Mouse (Mus musculus) bone marrow, adult 2 months (tissue): Measurements from ENCODE around the gene Anks1b. TPM values are rescaled to one million over a fixed set of nuclear protein-coding genes. Genes with fewer than 3 reads are reported as not detected.

Source experiments
- H3K27ac ChIP-seq: fragments of 200-500 bp; 2 replicates; pipeline ENCODE4 v1.5.1; 2012; ENCODE audit warnings: low read depth, mild to moderate bottlenecking, control low read depth, inconsistent platforms, low read length; ENCODE audit not compliant: control insufficient read depth, poor library complexity, insufficient read depth
- H3K4me1 ChIP-seq: fragments of 200-500 bp; 2 replicates; pipeline ENCODE4 v1.6.1; 2011; ENCODE audit warnings: low read length; ENCODE audit not compliant: control insufficient read depth, insufficient read depth
- H3K4me3 ChIP-seq: fragments of 200-500 bp; replicated peaks from 2 replicates; pipeline ENCODE3; 2011; ENCODE audit warnings: mild to moderate bottlenecking, low read depth, low read length, control low read depth; ENCODE audit not compliant: control insufficient read depth
- CTCF ChIP-seq: fragments of 200-500 bp; IDR thresholded peaks from 2 replicates; pipeline ENCODE4 v1.5.1; 2011; ENCODE audit warnings: low read length, control low read depth; ENCODE audit not compliant: control insufficient read depth, insufficient read depth
- POLR2A ChIP-seq: fragments of 200-500 bp; IDR thresholded peaks from 2 replicates; pipeline ENCODE4 v1.6.1; 2011; ENCODE audit warnings: low read depth, mild to moderate bottlenecking, control low read depth, low read length, borderline replicate concordance; ENCODE audit not compliant: control insufficient read depth
- WGBS: fragments of 180-500 bp; shearing (Covaris S2); methylation state at CpG from one replicate; pipeline ENCODE4 v1.1.7; 2018; 5-methylcytosine and 5-hydroxymethylcytosine counted together
- polyA plus RNA-seq: library from polyadenylated mRNA; stranded (reverse); fragments of >200 nt; gene quantifications from 2 replicates; pipeline ENCODE4 v1.2.4, GENCODE M21; 2011; ENCODE audit warnings: low replicate concordance; ENCODE audit not compliant: missing spikeins, insufficient read depth, insufficient read length

The Anks1b gene
- polyA plus RNA-seq, 1 experiment = not detected

DNA sequence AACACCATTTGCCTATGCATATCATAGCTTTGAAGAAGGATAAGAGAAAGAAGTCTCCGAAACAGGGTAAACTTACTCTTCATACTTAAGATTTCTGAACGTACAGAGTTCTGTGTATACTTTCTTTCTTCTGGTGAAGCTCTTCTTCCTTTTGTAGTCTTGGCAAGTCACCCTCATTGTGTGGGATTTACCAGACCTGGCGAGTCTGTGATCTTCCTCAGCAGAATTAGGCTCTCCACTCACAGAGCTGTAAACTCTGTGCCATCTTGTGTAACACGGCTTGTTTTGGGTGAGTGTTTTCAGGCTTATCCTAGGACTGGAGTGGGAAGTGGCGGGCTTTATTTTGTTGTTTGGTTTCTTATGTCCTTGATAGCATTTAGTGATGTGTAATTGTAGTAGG is 120.9 kb downstream of the Anks1b start:
- Histone ChIP-seq H3K4me3 (no peak overlapping the region), H3K27ac (no peak overlapping the region), H3K4me1 (no peaks in the 10 kb centered on the region)
- WGBS = 78% methylated on average over 5 of the region's 5 CpGs
- TF ChIP-seq POLR2A (no peak), CTCF (no peak)

GRCm38 (mm10) chr10:89995621-89996428 is 122.5 kb downstream of the Anks1b start:
- WGBS = 70% methylated on average over 6 of the region's 6 CpGs
- no peak overlapping the region for H3K27ac ChIP-seq

GRCm38 (mm10) chr10:90003980-90004729 is 130.8 kb downstream of the Anks1b start:
- Histone ChIP-seq H3K4me3 (no peak overlapping the region), H3K4me1 (no peaks in the 10 kb centered on the region), H3K27ac (no peak overlapping the region)
- TF ChIP-seq CTCF (no peak), POLR2A (no peak)
- 86% methylated on average over 3 of the region's 3 CpGs for WGBS

More at GRCm38 (mm10) chr10:89995621-89996428, 122.5 kb downstream of the Anks1b start:
- H3K4me3 ChIP-seq = no peak overlapping the region
- TF ChIP-seq POLR2A (no peak), CTCF (no peak)
- H3K4me1 ChIP-seq = no peaks in the 10 kb centered on the region

- Histone ChIP-seq H3K4me1 (no peaks in the 10 kb centered on the region), H3K4me3 (no peak overlapping the region), H3K27ac (no peak overlapping the region)
- TF ChIP-seq POLR2A (no peak), CTCF (no peak)
- whole genome bisulfite sequencing = 87% methylated on average over 9 of the region's 9 CpGs
These were observed 131.6 kb downstream of the Anks1b start for GRCm38 (mm10) chr10:90004882-90005281.

DNA sequence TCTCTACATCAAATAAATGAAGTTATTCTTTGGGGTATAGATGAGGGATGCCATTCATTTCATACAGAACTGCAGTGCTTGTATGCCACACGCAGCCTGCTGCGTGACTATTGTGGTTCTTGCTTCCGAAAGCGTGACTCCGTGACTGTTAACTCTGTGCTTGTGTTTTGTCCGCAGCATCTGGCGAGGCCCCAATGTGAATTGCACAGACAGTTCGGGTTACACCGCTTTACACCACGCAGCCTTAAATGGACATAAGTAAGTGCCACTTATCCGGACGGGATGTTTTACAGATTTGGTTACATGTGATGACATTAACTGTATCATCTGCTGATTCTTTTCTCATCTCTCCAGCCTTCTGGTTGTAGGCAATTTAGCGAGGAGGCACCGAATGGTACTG is 159.7 kb downstream of the Anks1b start:
- no peak overlapping the region for H3K4me3 ChIP-seq
- TF ChIP-seq POLR2A (no peak), CTCF (no peak)
- whole genome bisulfite sequencing = 87% methylated on average over 14 of the region's 14 CpGs
- no peak overlapping the region for H3K27ac ChIP-seq
- no peaks in the 10 kb centered on the region for H3K4me1 ChIP-seq

- WGBS = 24% methylated on average over 5 of the region's 5 CpGs
- no peak overlapping the region for H3K27ac ChIP-seq
- TF ChIP-seq CTCF (no peak), POLR2A (no peak)
- no peaks in the 10 kb centered on the region for H3K4me1 ChIP-seq
- H3K4me3 ChIP-seq = no peak overlapping the region
These were observed 170.0 kb downstream of the Anks1b start for GRCm38 (mm10) chr10:90043287-90043686.

- WGBS = 42% methylated on average over 2 of the region's 2 CpGs
- Histone ChIP-seq H3K4me1 (no peaks in the 10 kb centered on the region), H3K4me3 (no peak overlapping the region), H3K27ac (no peak overlapping the region)
- no peak for TF ChIP-seq POLR2A
- TF ChIP-seq CTCF = no peak
These were observed 170.5 kb downstream of the Anks1b start for GRCm38 (mm10) chr10:90043773-90044172.

DNA sequence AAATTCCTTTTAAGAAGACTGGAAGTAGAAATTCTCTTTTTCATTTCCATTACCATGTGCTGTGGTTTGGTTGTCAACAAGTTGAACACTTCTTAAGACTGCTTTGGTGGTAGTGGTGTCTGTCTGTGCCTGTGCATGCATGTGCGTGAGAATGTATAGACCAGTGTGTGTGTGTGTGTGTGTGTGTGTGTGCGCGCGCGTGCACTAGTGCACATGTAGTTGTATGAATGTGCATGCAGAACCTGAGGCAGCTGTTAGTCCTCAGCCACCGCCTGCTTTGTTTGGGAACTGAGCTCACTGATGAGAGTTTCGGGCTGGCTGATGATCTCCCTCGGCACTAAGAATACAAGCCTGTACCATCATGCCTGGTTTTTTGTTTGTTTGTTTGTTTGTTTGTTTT is 170.9 kb downstream of the Anks1b start:
- H3K4me1 ChIP-seq = no peaks in the 10 kb centered on the region
- TF ChIP-seq CTCF = no peak
- no peak for TF ChIP-seq POLR2A
- H3K4me3 ChIP-seq = no peak overlapping the region
- H3K27ac ChIP-seq = no peak overlapping the region
- 82% methylated on average over 8 of the region's 8 CpGs for WGBS

- 55% methylated on average over 4 of the region's 4 CpGs for WGBS
- H3K4me1 ChIP-seq = no peaks in the 10 kb centered on the region
- no peak overlapping the region for H3K27ac ChIP-seq
These were observed 195.3 kb downstream of the Anks1b start for GRCm38 (mm10) chr10:90068651-90069050.

More at GRCm38 (mm10) chr10:90068651-90069050, 195.3 kb downstream of the Anks1b start:
- no peak overlapping the region for H3K4me3 ChIP-seq
- no peak for TF ChIP-seq CTCF
- TF ChIP-seq POLR2A = no peak
